Mouse (Mus musculus) hematopoietic stem cell, adult 5-6 weeks (primary cell): ENCODE results near the gene Tmem131l. TPM values are rescaled to one million over a fixed set of nuclear protein-coding genes. Genes with fewer than 3 reads are reported as not detected.
"Not testable (repeated sequence)": the region's sequence is repeated elsewhere in the genome, so short reads cannot be mapped to it uniquely, and the experiment has no call there.

Experiments used
- ATAC-seq, 2 experiments: fragments of 125-278 bp in 1 of 2; replicated peaks in 1 of 2; 2 replicates each; pipeline ENCODE4 v1.8.0; 2016 to 2017; ENCODE audit warnings: inconsistent platforms in 2 of 2, mild to moderate bottlenecking in 2 of 2, moderate number of reproducible peaks in 2 of 2, low read depth in 1 of 2, moderate TSS enrichment in 1 of 2; ENCODE audit not compliant: low FRiP score in 2 of 2, poor library complexity in 2 of 2, severe bottlenecking in 2 of 2, insufficient read depth in 1 of 2, low TSS enrichment in 1 of 2
- total RNA-seq: library from RNA; stranded (forward); fragments of 172-1452, 232-1000 nt; gene quantifications from 2 replicates; pipeline ENCODE4 v1.2.3, GENCODE M21; 2017

The Tmem131l gene
- total RNA-seq, 1 experiment from 2014 or later, result 55.8 TPM

DNA sequence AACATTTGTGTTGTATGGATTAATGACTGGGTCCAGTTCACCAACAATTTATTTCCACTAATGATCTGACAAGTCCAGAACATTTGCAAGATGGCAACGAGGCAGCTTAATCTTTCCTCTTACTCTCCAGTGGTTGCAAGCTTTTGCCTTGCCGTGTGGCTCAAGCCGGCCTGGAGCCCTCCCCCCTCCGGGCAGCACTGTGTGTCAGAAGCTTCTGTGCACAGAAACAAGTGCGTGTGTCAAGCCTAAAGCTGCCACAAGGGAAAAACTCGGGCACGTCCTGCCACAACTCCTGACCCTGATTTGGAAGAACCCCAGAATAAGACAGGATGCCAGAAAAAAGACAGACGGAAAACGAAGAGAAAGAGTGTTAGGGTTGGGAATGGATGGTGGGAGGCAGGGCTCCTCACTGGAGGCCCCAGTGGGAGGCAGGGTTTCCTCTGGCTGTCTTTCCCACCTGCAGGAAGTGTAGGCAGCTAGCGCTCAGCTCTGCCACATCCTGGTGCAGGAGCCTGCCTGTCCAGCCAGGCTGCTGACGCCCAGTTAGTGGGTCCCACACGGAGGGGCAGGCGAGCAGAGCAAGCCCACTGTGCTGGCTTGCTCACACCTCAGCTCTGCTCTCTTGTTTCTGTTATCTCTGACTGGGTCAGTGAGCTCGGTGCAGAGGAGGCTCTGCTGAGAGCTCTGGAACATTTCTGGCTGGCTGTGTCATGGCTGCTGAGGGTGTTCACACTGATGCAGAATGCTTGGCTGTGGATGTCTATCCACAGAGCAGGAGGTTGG lies 135.6 kb downstream of the Tmem131l start:
- ATAC-seq, result no peak

DNA sequence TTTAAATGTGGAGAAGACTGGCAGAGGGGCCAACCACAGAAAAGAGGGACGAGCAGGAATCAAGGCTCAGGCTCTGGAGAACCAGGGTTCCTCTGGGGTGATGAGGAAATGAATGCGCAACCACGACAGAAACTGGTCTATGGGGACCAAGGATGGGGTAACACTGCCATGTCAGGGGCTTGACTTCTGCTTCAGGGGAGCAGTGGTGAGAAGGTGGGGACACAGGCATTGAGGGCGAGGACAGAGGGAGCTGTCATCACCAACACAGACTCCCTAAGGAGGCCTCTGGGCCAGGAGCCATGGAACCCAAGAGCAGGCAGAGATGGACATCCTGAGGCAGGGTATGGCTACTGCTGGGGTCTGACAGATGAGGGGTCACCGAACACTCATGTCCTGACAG lies 137.0 kb downstream of the Tmem131l start:
- no peak; a peak in 1 of 4 replicates for ATAC-seq

DNA sequence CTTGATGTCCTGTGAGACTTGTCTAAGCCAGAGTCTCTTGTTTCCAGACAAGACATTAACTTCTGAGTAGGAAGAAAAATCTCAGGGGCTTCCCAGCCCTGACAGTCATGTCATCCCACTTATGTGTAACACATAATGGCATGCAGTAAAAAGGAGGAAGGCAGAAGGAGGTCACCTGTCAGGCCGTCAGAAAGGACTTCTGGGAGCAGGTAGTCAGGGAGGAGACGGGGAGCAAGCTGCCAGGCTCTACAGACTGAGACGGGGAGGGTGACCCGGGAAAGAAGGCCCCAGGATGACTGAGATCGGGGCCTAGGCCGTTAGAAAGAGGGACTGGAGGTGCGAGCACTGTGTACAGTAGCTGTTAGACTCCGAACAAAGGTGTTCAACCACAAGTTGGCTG lies 137.5 kb downstream of the Tmem131l start:
- ATAC-seq, result no peak

DNA sequence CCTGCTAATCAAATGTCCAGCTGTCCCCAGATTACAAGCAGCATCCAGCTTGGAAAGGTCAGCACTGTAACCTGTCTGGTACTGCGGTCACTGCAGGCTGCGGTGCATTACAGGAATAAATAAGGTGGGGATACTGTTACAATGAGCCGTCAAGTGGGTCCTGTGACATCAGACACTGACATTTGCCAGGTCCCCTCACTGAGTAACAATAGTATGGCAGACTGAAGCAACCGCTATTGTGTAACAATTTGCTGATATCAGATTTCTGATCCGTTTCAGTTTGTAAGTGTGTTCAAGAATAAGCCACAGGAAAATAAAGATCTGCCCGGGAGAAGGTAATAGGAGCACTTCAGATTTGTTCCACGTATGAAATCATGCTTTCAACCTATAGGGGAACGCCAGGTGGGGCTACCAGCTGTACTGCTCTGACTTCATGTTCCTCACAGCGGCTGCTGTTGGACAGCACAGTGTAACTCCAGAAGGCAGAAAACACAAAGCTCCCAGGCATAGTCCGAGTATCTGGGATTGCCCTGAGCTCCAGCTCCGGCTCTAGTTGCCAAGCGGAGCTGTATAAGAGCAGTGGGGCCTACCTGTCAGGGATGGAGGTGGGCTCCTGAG lies 139.1 kb downstream of the Tmem131l start:
- no peak for ATAC-seq

DNA sequence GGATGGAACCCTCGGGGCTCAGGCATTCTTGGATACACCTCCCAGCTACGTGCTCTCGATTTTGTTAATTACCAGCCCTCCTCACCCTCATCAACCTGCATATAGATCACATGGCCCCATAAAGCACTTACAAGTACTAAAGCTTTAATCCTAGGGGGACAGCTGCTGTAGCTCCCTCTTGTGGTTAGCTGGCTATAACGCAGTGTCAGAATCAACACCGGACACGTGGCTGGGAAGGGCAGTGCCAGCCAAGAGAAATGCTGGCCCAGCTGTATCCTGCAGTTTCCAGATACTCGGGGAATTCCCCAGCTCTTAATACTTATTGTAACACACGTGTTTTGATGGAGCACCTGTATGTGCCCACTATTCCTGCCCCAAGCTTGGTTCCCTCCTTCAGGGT lies 140.4 kb downstream of the Tmem131l start:
- peak; percentile 57 to 65; a peak in 3 of 4 replicates for ATAC-seq

DNA sequence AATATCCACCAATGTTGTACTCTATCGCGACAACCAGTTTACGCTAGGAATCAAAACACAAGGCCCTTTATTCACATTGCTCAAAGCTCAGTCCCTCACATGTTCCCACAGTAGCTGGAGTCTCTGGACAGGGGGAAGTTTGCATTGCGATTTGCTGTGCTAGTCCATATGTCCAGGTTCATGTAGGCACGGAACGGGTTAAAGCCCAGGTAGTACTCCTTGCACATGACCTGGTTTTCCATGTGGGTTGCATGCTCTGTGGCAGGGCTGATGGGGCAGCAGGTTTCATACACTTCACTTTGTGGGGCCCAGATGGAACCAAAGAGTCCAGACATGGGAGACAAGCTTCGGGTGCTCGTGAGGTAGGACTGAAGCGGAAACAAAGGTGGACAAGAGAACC lies 141.7 kb downstream of the Tmem131l start:
- no peak for ATAC-seq

DNA sequence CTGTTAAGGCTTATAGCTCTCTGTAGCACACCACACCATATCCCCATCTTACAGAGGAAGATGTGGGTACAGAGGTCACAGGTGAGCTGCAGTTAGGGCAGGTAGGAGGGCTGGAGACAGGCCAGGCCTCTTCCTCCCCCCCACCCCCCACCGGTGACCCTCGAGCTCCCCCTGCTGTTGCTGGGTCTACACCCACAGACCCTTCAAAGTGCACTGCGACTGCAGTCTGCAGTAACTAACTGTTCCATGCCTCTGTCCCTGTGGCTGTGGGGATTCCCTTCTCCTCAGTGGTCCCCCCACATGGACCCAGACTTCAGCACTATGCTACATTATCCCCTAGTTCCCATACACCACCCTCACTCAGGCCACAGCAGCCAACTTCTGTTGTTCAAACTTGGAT lies 144.2 kb downstream of the Tmem131l start:
- no peak for ATAC-seq

DNA sequence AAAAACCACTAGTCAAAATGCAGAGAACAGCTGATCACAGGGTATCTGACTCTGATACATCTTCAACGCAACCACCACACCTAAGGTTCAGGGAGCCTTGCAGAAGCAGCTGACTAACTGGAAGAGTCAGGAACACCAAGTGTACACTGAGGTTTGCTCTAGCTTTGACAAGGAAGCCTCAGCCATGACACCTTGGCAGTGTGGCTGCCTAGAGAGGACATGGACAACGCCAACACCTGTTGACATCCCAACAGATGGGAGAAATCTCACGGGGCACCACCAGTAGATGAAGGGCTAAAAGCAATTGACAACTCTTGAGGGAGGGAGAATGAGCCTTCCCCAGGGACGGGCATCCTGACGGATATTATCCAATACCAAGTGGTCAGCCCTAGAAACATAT lies 144.9 kb downstream of the Tmem131l start:
- ATAC-seq, result no peak

DNA sequence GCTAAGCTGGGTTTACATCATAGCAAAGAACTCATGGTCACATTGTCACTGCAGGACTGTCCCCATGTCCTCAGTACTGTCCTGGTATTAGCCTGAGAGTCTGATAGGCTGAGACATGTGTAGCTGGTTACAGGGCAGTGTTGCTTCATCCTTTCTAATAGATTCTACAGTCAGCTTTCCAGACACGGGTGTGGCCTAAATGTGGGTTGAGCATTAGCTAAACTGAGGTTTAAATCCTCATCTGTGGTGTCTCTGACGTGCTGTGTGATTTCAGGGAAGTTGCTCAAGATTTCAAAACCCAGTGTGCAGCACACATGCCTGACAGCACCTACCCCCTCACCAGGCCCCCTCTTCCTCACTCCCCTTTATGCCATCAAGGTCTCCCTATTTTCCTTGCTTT lies 154.8 kb downstream of the Tmem131l start:
- ATAC-seq, result peak; percentile 65 to 91; a peak in 3 of 4 replicates

DNA sequence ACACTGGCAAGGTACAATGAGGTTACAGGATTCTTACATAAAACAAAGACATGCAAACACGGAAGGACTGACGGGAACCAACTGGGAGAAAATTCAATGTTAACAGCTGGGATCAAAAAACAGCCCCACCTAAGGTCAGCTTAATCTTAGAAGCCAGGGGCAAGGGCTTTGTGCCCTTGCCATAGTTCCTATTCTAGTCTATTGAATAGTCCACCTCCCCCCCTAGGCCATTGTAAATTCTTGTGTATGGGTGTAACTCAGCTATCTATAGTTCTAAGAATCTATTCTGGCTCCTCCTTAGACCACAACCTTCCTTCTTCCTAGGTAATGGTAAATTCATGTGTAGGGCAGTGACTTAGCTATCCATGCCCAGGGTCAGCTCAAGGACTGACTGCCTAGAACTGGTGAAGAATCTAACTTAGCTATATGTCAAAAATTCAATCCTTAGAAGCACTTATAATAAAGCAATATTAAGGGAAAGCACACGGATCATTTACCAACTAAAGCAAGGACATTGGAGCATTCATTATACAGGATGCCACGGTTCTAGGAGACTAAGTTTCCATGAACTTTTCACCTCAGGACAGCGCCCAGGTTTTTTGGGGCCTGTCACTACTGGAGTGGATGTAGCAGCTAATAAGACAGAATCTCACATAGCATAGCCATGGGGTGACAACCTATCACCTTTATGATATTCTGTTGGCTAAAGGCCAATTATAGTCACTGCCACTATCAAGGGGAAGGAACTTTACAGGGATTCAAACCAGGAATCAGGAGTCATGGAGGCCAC lies 160.5 kb downstream of the Tmem131l start:
- not testable (repeated sequence) for ATAC-seq

DNA sequence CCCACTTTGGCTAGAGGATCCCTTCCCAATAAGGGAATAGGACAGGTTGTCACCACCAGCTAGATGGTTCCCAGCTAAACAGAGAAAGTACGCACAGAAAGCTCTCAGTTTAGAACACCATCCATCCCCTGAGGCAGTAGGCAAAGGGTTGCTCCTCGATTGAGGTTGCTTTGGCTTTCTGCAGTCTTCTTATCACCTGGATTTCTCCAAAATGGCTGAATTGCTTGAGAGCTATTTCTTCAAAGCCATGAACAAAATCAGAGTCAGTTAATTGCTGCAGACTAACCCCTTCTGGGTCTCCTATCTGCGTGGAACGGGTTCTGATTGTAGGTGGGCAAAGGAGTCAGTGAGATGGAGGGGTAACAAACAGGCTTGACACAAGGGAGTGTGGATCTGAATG lies 161.2 kb downstream of the Tmem131l start:
- no peak for ATAC-seq

DNA sequence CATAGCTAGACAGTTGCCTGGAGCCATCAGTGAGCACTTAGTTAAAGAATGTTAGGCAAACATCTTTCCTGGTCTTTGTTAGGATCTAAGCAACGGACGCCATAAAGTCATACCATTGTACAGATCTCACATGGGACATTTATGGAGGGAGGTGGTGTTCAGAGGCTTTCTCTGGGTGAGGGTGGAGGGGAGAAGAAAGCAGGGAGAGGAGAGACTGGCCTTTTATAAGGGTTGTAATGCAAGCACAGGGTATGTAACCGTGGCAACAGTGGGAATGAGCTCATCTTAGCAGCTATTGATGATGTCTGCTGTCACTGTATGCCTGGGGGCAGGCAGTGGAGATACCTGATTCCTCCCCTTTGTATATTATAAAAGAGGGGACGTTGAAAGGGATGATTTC lies 163.7 kb downstream of the Tmem131l start:
- ATAC-seq, result no peak

DNA sequence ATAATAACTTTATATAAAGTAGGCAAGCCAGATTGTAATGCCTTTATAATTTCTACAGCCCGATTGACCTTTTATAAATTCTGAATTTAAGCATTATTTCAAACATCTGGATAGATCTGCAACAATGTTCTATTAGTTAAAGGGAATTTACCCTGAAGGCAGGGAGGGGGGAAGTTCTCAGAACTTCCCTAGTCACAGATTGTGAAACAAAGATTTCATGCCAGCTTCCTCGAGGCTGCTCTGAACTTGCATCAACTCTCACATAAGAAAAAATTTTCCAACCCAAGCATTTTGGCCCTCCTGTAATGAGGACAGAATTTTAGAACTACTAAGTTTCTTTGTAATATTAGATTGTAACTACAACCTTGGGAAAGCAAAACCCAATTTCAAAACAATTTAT lies 164.9 kb downstream of the Tmem131l start:
- ATAC-seq, result not testable (repeated sequence)

DNA sequence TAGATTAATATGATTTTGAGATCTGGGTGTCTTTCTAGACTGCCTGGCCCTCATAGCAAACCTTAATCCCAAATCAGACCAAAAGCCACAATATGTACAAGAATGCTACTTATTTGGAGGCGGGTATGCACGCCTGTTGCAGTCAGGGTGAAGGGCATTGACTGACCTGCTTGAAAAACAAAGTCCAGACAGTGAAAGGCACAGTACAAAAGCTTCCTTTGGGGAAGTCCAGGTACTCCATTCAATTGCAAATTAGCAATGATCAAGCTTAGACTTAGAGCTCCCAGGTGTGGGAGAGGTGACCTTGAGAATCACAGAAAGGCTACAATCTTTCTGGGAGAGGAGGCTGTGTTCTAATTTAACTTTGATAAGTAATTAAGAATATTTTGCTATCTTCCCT lies 167.1 kb downstream of the Tmem131l start:
- not testable (repeated sequence) for ATAC-seq

DNA sequence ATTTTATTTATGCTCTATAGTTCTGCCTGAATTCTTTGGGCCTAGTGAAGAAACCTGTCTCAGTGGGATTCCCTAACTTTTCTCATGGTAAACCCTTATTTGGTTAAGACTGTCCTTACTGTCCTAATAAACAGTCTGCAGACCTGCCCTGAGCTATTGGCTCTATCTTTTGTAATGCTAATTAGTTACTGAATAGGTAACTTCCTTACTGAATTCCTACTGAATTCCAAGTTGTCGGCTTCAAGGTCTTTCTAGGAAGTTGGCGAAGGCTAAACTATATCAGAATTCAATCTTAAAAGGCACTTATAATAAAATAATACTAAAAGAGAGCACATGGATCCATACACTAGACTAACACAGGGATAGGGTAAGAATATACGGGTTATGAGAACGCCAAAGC lies 168.0 kb downstream of the Tmem131l start:
- ATAC-seq, result not testable (repeated sequence)

DNA sequence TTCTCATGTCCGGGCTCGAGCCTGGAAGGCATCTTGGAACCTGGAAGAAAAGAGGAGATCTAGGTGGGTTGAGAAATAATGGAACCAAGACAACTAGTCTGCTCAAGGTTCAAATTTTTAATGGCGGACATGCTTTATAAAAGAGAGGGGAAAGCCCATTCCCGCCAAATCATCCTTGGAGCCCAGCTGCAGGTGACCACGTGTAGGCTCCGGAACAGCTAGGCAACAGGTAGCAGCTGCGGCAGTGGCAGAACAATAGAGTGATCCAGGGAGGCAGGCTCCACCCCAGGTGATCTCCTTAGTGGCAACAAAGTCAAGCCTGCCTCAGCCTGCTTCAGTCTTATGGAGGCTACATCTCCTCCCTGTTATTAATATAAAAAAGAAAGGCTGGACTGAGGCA lies 168.4 kb downstream of the Tmem131l start:
- not testable (repeated sequence) for ATAC-seq

DNA sequence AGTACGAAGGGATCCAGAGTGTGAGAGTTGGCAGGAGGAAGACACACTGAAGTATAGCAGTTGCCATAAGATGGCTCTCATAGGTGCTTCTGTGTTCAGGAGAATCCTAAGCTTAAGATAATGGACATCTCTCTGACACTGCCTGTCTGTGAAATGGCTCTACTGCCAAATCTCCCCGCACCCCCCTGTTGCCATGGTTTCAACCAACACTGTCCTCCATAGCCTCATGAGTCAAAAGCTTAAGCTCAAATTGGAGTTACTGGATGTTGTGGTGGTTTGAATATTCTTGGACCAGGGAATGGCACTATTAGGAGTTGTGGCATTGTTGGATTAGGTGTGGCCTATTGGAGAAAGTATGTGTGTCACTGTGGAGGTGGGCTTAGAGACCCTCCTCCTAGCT lies 170.2 kb downstream of the Tmem131l start:
- no peak for ATAC-seq

DNA sequence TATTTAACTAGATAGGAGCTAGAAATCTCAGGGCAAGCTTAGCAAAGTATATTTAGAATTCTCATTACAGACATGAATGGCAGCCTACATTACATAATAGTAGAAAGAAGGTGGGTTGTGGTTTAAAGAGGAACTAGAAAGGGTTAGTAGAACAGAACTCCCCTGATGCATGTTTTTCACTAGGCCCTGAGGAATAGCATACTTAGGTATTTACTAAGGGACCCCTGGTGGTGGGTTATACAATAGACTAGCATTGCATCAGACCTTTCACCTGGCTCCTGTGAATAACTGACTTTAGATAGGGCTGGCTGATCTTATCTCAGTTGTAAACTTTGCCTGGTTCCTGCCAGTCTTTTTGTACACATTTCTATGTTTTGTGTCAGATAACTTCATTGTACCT lies 172.9 kb downstream of the Tmem131l start:
- ATAC-seq, result not testable (repeated sequence)
